Mouse (Mus musculus) stomach, embryonic 15.5 days (tissue): ENCODE data around the gene Fam187a. TPM values are rescaled to one million over a fixed set of nuclear protein-coding genes. Genes with fewer than 3 reads are reported as not detected.
A peak's percentile ranks its signal among the peaks of the same experiment; 100 is the strongest.

Experiments
- ATAC-seq: fragments of 200-750 bp; cut with Nextera tagmentation; 2 replicates; pipeline ENCODE4 v1.8.0; 2017; ENCODE audit warnings: low read depth, moderate number of reproducible peaks, moderate TSS enrichment; ENCODE audit not compliant: insufficient read depth, low FRiP score
- H3K27ac ChIP-seq: fragments of 300-500 bp; sonication (generic); 2 replicates; pipeline ENCODE4 v1.5.1; 2015; ENCODE audit warnings: mild to moderate bottlenecking, inconsistent platforms
- H3K27me3 ChIP-seq: fragments of 300-500 bp; sonication (generic); replicated peaks from 2 replicates; pipeline ENCODE4 v1.6.1; 2015; ENCODE audit warnings: inconsistent platforms
- H3K36me3 ChIP-seq: fragments of 300-500 bp; sonication (generic); 2 replicates; pipeline ENCODE4 v1.6.1; 2015; ENCODE audit warnings: inconsistent platforms
- H3K4me1 ChIP-seq: fragments of 300-500 bp; sonication (generic); 2 replicates; pipeline ENCODE4 v1.6.1; 2015; ENCODE audit warnings: inconsistent platforms
- H3K4me2 ChIP-seq: fragments of 300-500 bp; sonication (generic); 2 replicates; pipeline ENCODE4 v1.6.1; 2015; ENCODE audit warnings: mild to moderate bottlenecking, inconsistent platforms
- H3K4me3 ChIP-seq: fragments of 300-500 bp; sonication (generic); replicated peaks from 2 replicates; pipeline ENCODE4 v1.5.1; 2015; ENCODE audit warnings: inconsistent platforms
- H3K9ac ChIP-seq: fragments of 300-500 bp; sonication (generic); 2 replicates; pipeline ENCODE4 v1.6.1; 2015; ENCODE audit warnings: inconsistent platforms
- H3K9me3 ChIP-seq: fragments of 300-500 bp; sonication (generic); 2 replicates; pipeline ENCODE4 v1.6.1; 2016; ENCODE audit warnings: inconsistent platforms
- WGBS: fragments of 180-500 bp; shearing (Covaris S2); methylation state at CpG from one replicate; pipeline ENCODE4 v1.1.7; 2015; 5-methylcytosine and 5-hydroxymethylcytosine counted together
- polyA plus RNA-seq: library from polyadenylated mRNA; unstranded; fragments of >200 nt; fragmentation: Nextera tagmentation; extraction: Ambion mirVana; gene quantifications from 2 replicates; pipeline ENCODE4 v1.2.1, GENCODE M21; 2015

Gene Fam187a
- polyA plus RNA-seq, 1 experiment from 2014 or later, result not detected

DNA sequence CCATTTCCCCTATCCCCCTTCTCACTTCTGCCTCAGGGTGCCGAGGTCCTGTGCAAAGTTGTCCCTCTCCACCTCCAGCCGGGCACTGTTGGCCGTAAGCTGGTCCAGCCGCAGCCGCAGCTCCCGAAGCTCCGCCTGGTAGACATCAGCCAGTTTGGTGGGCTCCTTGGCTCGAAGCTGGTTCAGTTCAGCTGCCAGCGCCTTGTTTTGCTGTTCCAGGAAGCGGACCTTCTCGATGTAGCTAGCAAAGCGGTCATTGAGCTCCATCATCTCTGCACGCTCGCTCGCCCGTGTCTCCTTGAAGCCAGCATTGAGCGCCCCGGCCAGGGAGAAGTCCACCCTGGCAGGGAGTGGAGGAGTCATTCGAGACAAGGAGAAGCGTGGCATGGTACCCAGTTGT lies 11.7 kb downstream of the Fam187a start:
- H3K4me3 ChIP-seq, result no peak overlapping the region
- ATAC-seq, result no peak
- no peak overlapping the region for H3K4me2 ChIP-seq
- WGBS, result 81% methylated on average over 20 of the region's 20 CpGs
- H3K27ac ChIP-seq, result no peak overlapping the region
- H3K9ac ChIP-seq, result no peak overlapping the region
- H3K4me1 ChIP-seq, result peaks cover 10% of the 10 kb centered on the region; the same call in 1 of the 2 replicates
- peaks cover 8% of the 10 kb centered on the region for H3K27me3 ChIP-seq
- H3K36me3 ChIP-seq, result no peaks in the 10 kb centered on the region
- no peaks in the 10 kb centered on the region for H3K9me3 ChIP-seq

DNA sequence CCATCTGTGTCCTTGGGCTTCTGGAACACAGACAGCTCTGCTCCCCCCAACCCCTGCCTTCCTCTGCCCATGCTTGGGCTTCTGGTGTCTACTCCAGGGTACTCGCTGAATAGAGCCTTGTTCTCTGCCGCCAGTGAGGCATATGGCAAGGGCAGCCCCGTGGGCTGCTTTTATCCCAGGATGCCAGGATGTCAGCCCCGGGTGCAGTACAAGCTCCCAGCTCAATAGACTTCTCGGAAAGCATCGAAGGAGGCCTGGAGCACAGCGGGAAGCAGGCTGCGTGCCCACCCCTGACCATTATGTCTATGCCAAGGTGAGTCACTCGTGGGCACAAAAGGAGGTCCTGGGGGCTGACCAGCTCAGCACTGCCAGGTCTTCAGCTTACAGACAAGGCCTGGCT lies 13.4 kb downstream of the Fam187a start:
- no peak for ATAC-seq
- H3K4me2 ChIP-seq, result no peak overlapping the region
- no peak overlapping the region for H3K4me3 ChIP-seq
- peaks cover 6% of the 10 kb centered on the region for H3K27me3 ChIP-seq
- no peaks in the 10 kb centered on the region for H3K36me3 ChIP-seq
- H3K9me3 ChIP-seq, result no peaks in the 10 kb centered on the region
- H3K27ac ChIP-seq, result no peak overlapping the region
- H3K9ac ChIP-seq, result no peak overlapping the region
- WGBS, result 76% methylated on average over 9 of the region's 9 CpGs
- peaks cover 5% of the 10 kb centered on the region; the same call in 1 of the 2 replicates for H3K4me1 ChIP-seq

DNA sequence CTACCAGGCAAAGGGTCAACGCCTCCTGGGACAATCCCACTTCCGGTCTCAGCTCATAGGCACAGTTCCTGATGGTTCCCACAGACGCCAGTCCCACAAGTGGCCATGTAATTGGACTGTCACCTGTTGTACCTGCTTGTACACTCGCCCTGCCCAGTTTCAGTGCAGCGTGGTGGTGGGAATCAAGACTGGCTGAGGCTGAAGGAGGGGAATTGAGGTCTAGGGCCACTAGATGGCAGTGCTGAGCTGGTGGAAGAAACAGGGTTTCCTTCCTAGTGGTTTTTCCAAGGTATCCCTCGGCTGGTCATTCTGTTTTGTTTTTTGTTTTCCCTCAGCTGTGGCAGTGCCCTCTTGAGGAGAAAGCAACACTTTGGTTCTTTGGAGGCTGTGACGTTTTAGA lies 15.8 kb downstream of the Fam187a start, which contains the start of gene Gfap:
Gfap (minus strand) TSS at position 150 of the 400 bp plus-strand sequence.
- no peak within 1 kb of the TSS for H3K9ac ChIP-seq
- no peak within 1 kb of the TSS for H3K4me3 ChIP-seq
- peaks cover 6% of the 10 kb centered on the region for H3K27me3 ChIP-seq
- H3K4me1 ChIP-seq, result 0 out of 2 replicates have a peak, but pooled peaks cover 2% of the 10 kb centered on the region
- no peak within 1 kb of the TSS for H3K4me2 ChIP-seq
- ATAC-seq, result peak; percentile 17; the same call in 1 of the 2 replicates
- peaks cover 3% of the 10 kb centered on the region for H3K36me3 ChIP-seq
- no peaks in the 10 kb centered on the region for H3K9me3 ChIP-seq
- 10% methylated on average over 7 of the region's 7 CpGs for WGBS
- no peak within 1 kb of the TSS for H3K27ac ChIP-seq

DNA sequence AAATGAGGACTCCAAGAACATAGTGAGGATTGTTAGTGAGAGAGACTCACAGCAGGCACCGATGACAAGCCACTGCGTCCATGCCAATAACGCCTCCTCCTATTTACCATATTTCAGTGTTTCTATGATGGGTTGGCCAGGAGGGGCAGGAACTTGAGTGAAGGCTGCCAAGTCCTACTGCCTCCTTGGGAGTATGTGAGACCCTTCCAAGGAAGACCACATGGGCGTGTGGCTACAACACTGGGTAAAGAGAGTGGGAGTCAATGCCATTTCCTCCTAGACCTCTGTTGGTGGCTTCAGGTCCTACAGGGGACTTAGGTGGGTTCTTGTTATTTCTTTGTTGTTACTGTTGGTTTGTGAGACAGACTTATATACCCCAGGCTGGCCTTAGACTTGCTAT lies 16.2 kb downstream of the Fam187a start:
- no peak overlapping the region for H3K9ac ChIP-seq
- no peaks in the 10 kb centered on the region for H3K9me3 ChIP-seq
- H3K4me3 ChIP-seq, result no peak overlapping the region
- H3K36me3 ChIP-seq, result peaks cover 7% of the 10 kb centered on the region
- H3K4me1 ChIP-seq, result 0 out of 2 replicates have a peak, but pooled peaks cover 2% of the 10 kb centered on the region
- no peak overlapping the region for H3K27ac ChIP-seq
- 52% methylated on average over 4 of the region's 4 CpGs for WGBS
- ATAC-seq, result no peak
- H3K4me2 ChIP-seq, result no peak overlapping the region
- peaks cover 6% of the 10 kb centered on the region; the same call in 1 of the 2 replicates for H3K27me3 ChIP-seq

DNA sequence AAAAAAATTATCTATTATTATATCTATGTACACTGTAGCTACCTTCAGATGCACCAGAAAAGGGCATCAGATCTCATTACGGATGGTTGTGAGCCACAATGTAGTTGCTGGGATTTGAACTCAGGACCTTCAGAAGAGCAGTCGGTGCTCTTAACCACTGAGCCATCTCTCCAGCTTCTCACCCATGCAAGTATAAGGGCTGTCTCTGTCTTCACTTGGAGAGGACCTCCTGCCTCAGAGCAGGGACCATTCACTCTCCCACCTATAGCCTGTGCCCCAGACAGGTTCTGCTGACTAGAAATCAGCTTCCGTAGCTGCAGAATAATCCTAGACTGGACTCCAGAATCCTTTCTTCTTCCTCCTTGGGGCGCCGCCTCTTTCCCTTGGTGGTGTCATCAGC lies 17.1 kb downstream of the Fam187a start:
- no peak overlapping the region for H3K4me2 ChIP-seq
- ATAC-seq, result no peak
- no peaks in the 10 kb centered on the region for H3K27me3 ChIP-seq
- H3K9me3 ChIP-seq, result no peaks in the 10 kb centered on the region
- 88% methylated on average over 5 of the region's 5 CpGs for whole genome bisulfite sequencing
- H3K9ac ChIP-seq, result no peak overlapping the region
- peaks cover 16% of the 10 kb centered on the region for H3K36me3 ChIP-seq
- H3K4me1 ChIP-seq, result no peaks in the 10 kb centered on the region
- H3K27ac ChIP-seq, result no peak overlapping the region
- no peak overlapping the region for H3K4me3 ChIP-seq

DNA sequence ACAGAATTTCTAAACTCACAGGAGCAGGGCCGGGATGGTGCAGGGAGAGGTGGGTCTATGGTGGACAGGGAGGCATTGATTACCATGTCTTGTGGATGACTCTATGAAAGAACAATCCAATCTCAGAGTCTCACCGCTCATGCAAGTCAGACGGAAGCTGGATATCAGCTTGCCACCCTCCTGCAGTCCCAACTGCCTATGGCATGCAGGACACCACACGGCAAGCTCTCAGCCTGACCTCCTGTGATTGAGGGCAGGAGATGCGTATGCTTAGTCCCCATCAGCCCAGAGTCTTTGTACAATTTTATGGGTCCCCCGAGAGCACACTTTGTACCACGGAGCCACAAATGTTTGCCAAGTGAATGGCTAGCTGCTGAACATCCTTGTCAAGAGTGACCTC lies 18.7 kb downstream of the Fam187a start:
- no peaks in the 10 kb centered on the region for H3K9me3 ChIP-seq
- 73% methylated on average over 7 of the region's 7 CpGs for WGBS
- H3K4me3 ChIP-seq, result no peak overlapping the region
- H3K27me3 ChIP-seq, result no peaks in the 10 kb centered on the region
- no peak overlapping the region for H3K9ac ChIP-seq
- H3K4me2 ChIP-seq, result no peak overlapping the region
- ATAC-seq, result no peak
- no peak overlapping the region for H3K27ac ChIP-seq
- no peaks in the 10 kb centered on the region for H3K4me1 ChIP-seq
- H3K36me3 ChIP-seq, result peaks cover 30% of the 10 kb centered on the region

DNA sequence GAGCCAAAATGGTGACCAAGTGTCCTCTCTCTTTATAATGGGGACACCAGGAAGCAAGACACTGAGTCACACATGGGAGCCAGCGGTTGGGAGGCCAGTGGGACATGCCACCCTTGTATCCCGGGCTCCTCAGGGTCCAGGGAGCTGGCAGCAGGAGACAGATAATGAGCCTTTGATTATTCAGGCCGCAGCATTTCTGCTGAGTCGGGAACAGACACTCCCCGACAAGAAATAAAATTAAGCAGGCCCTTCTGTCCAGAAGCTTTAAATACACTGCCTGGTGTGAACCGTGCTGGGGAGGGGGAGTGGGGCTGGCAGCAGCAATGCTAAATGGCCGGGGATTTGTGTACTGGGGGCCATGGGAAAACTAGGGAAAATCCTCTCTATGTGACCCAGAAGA lies 26.4 kb downstream of the Fam187a start:
- H3K4me3 ChIP-seq, result no peak overlapping the region
- no peak overlapping the region for H3K9ac ChIP-seq
- H3K4me1 ChIP-seq, result no peaks in the 10 kb centered on the region
- 74% methylated on average over 7 of the region's 7 CpGs for WGBS
- H3K4me2 ChIP-seq, result no peak overlapping the region
- ATAC-seq, result no peak
- no peak overlapping the region for H3K27ac ChIP-seq
- no peaks in the 10 kb centered on the region for H3K9me3 ChIP-seq
- H3K27me3 ChIP-seq, result no peaks in the 10 kb centered on the region
- H3K36me3 ChIP-seq, result peaks cover 74% of the 10 kb centered on the region

DNA sequence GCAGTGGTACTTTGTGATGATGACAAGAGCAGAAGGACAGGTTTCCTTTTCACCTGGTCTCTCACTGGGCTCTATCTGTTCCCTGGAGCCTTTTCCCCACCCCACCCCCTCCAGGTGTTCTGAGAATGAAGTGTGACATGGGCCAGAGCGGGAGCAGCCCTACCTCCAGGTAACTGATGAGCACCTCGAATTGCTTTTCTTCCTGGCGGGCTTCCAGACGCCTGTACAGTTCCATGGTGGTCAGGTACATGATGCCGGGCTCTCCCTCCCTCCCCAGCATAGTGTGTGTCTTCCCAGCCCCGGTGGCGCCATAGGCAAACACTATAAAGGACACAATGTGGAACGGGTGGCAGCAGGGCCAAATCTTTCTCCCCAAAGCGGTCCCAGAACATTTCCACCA lies 30.4 kb downstream of the Fam187a start:
- Histone ChIP-seq H3K4me1 (no peaks in the 10 kb centered on the region), H3K4me2 (no peak overlapping the region), H3K36me3 (peaks cover 42% of the 10 kb centered on the region), H3K9me3 (no peaks in the 10 kb centered on the region), H3K27ac (no peak overlapping the region), H3K4me3 (no peak overlapping the region), H3K27me3 (no peaks in the 10 kb centered on the region), H3K9ac (no peak overlapping the region)
- 95% methylated on average over 9 of the region's 9 CpGs for WGBS
- ATAC-seq, result no peak; the same call in 1 of the 2 replicates

DNA sequence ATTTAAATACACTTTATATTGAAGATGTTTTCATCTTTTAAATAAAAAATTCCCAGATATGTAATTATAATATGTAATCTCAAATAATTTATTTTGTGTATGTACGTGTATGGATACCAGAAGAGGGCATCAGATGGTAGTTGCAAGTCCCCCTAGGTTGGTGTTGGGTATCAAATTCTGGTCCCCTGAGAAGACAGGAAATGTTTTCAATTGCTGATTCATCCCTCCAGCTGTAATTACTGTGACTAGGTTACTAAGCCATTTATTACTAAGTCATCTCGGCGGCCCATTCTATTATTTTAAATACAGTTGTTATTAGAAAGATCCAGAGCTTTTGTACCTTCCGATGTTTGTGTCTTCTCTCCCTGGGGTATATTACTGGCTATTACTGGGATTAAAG lies 33.1 kb downstream of the Fam187a start:
- Histone ChIP-seq H3K9me3 (no peaks in the 10 kb centered on the region), H3K4me2 (no peak overlapping the region), H3K36me3 (peaks cover 23% of the 10 kb centered on the region), H3K27me3 (no peaks in the 10 kb centered on the region), H3K27ac (no peak overlapping the region), H3K4me3 (no peak overlapping the region), H3K4me1 (peaks cover 13% of the 10 kb centered on the region; the same call in 1 of the 2 replicates), H3K9ac (no peak overlapping the region)
- no peak for ATAC-seq
- WGBS, result 90% methylated on average over 4 of the region's 4 CpGs

DNA sequence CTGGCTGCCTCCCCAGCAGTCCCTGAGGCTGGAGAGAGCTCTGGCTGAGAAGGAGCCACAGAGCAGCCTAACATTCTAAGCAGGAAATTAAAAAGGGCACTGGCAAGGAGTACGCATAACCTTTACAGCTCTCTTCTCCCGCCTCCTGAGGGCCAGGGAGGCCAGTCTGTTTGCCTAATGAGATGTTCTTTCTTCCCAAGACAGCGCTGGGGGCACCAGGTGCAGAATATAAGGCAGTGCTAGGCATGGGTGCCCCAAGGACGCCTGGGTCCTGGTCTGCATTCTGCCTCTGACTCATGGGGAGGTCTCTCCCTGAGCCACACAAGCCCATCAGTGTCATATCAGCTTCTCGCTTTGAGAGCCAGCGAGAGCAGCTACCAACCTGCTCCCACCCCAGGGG lies 36.5 kb downstream of the Fam187a start:
- no peak for ATAC-seq
- 80% methylated on average over 6 of the region's 6 CpGs for WGBS
- H3K4me3 ChIP-seq, result no peak overlapping the region
- H3K9ac ChIP-seq, result no peak overlapping the region
- H3K9me3 ChIP-seq, result no peaks in the 10 kb centered on the region
- no peak overlapping the region for H3K4me2 ChIP-seq
- H3K4me1 ChIP-seq, result peaks cover 15% of the 10 kb centered on the region; the same call in 1 of the 2 replicates
- H3K27ac ChIP-seq, result no peak overlapping the region
- H3K27me3 ChIP-seq, result no peaks in the 10 kb centered on the region
- H3K36me3 ChIP-seq, result no peaks in the 10 kb centered on the region

DNA sequence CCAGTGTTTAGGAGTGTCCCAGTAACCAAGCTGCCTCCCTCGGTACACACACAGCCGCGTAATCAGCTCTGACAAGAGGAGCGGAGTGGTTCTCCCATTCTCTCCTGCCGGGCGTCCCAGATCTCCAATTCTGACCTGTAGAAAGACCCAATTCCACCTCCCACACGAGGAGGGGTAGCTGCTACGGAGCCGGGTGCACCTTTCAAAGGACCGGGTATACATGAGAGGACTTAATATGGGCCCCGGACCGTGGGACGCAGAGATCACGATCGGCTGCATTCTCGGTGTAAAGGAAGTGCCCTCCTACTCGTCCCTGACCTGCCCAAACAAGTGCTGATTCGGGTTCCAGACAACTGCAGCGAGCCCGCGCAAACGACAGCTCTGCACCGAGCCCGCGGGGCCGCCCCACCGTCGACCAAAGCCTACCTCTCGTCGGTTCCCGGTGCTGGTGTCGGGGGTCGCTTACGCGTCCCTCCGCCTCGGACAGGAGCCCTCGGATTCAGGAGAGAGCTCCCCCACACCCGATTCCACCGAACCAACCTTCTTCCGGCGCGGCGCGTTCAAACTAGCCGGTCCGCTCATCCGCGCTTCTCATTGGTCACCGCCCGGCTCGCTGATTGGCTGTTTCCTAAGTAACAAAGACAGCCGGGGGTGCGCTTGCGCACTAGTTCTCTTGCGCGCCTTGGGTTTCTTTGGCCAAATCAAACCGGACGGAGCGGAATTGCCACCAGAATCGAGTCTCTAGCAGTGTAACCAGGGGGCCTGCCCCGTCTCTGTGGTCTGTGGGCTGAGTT lies 39.8 kb downstream of the Fam187a start, which contains the start of gene Kif18b:
Kif18b (minus strand) TSS at position 568 of the 794 bp plus-strand sequence.
- no peaks in the 10 kb centered on the region for H3K36me3 ChIP-seq
- no peaks in the 10 kb centered on the region for H3K9me3 ChIP-seq
- H3K9ac ChIP-seq, result peak within 1 kb of the TSS; percentile 59
- H3K27ac ChIP-seq, result peak within 1 kb of the TSS; percentile 90
- H3K27me3 ChIP-seq, result no peaks in the 10 kb centered on the region
- peak within 1 kb of the TSS; percentile 70 for H3K4me2 ChIP-seq
- H3K4me3 ChIP-seq, result peak within 1 kb of the TSS; percentile 71
- H3K4me1 ChIP-seq, result peaks cover 15% of the 10 kb centered on the region; the same call in 1 of the 2 replicates
- peak; percentile 93 for ATAC-seq
- WGBS, result under 1% methylated on average over 62 of the region's 62 CpGs

DNA sequence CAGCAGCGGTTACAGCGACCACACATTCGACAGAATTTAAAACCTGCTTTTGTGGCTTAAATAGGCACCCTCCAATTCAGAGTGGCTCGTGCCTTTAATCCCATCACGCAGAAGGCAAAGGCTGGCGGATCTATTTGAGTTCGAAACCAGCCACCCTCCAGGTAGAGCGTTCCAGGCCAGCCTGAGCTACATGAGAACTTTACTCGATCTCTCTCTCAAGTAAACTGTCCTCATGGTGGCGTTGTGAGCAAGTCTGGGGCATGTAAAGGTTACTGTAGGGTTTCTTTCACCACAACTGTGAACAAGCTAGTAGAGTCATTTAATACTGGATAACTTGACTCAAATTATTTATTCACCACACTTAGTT lies 40.4 kb downstream of the Fam187a start:
- Histone ChIP-seq H3K36me3 (no peaks in the 10 kb centered on the region), H3K4me1 (peaks cover 15% of the 10 kb centered on the region; the same call in 1 of the 2 replicates), H3K27me3 (no peaks in the 10 kb centered on the region), H3K27ac (peak overlapping the region; percentile 90), H3K4me2 (peak overlapping the region; percentile 70), H3K4me3 (peak overlapping the region; percentile 71), H3K9ac (no peak overlapping the region), H3K9me3 (no peaks in the 10 kb centered on the region)
- ATAC-seq, result peak; percentile 17; the same call in 1 of the 2 replicates
- WGBS, result 2% methylated on average over 10 of the region's 10 CpGs
